Mouse (Mus musculus) urinary bladder, postnatal 4 days (tissue): Measurements from ENCODE around the gene Apoh.

Source experiments
- DNase-seq, 2 experiments: peaks; one replicate each; pipeline ENCODE4 v3.0.0; 2021 to 2022; ENCODE audit warnings: low spot score in 2 of 2

The Apoh gene

GRCm38 (mm10) chr11:108342781-108343768 lies at the start of gene Apoh:
Gene Apoh (plus strand): TSS chr11:108343354.
- peak; percentile 30 to 63 for DNase-seq

- no peak for DNase-seq
Observed at GRCm38 (mm10) chr11:108293843-108294242, 49.3 kb upstream of the Apoh start.

- no peak for DNase-seq
Observed at GRCm38 (mm10) chr11:108294305-108294813, 48.8 kb upstream of the Apoh start.

- no peak for DNase-seq
Observed at GRCm38 (mm10) chr11:108295373-108295772, 47.8 kb upstream of the Apoh start.

GRCm38 (mm10) chr11:108297956-108298355 lies 45.2 kb upstream of the Apoh start:
- DNase-seq, result no peak

- DNase-seq, result peak in 1 of 2 experiments; percentile 63
Observed at GRCm38 (mm10) chr11:108299913-108300312, 43.2 kb upstream of the Apoh start.

- no peak for DNase-seq
Observed at GRCm38 (mm10) chr11:108300443-108300842, 42.7 kb upstream of the Apoh start.

GRCm38 (mm10) chr11:108301036-108301435 lies 42.1 kb upstream of the Apoh start:
- DNase-seq, result no peak

GRCm38 (mm10) chr11:108301796-108302490 lies 41.2 kb upstream of the Apoh start:
- DNase-seq, result no peak

GRCm38 (mm10) chr11:108303787-108304186 lies 39.4 kb upstream of the Apoh start:
- DNase-seq, result no peak

- DNase-seq, result no peak
Observed at GRCm38 (mm10) chr11:108307258-108307657, 35.9 kb upstream of the Apoh start.

GRCm38 (mm10) chr11:108308253-108308652 lies 34.9 kb upstream of the Apoh start:
- DNase-seq, result no peak

- DNase-seq, result no peak
Observed at GRCm38 (mm10) chr11:108309791-108310190, 33.4 kb upstream of the Apoh start.

GRCm38 (mm10) chr11:108311912-108312311 lies 31.2 kb upstream of the Apoh start:
- DNase-seq, result no peak

- no peak for DNase-seq
Observed at GRCm38 (mm10) chr11:108312516-108312915, 30.6 kb upstream of the Apoh start.

- DNase-seq, result no peak
Observed at GRCm38 (mm10) chr11:108315736-108316135, 27.4 kb upstream of the Apoh start.

- no peak for DNase-seq
Observed at GRCm38 (mm10) chr11:108317878-108318277, 25.3 kb upstream of the Apoh start.

GRCm38 (mm10) chr11:108319162-108319561 lies 24.0 kb upstream of the Apoh start:
- no peak for DNase-seq

- DNase-seq, result no peak
Observed at GRCm38 (mm10) chr11:108320561-108320960, 22.6 kb upstream of the Apoh start.

GRCm38 (mm10) chr11:108322156-108322555 lies 21.0 kb upstream of the Apoh start:
- no peak for DNase-seq

GRCm38 (mm10) chr11:108325943-108326342 lies 17.2 kb upstream of the Apoh start:
- no peak for DNase-seq

GRCm38 (mm10) chr11:108330818-108331217 lies 12.3 kb upstream of the Apoh start:
- DNase-seq, result no peak
